Mouse (Mus musculus): ENCODE measurements around the gene Hexb. TPM values are rescaled to one million over a fixed set of nuclear protein-coding genes. Genes with fewer than 3 reads are reported as not detected.
A peak's percentile ranks its signal among the peaks of the same experiment; 100 is the strongest.
"Not testable (repeated sequence)": the region's sequence is repeated elsewhere in the genome, so short reads cannot be mapped to it uniquely, and the experiment has no call there.

Hexb gene
- polyA plus RNA-seq, 1 experiment from 2014 or later = 23.6 TPM

DNA sequence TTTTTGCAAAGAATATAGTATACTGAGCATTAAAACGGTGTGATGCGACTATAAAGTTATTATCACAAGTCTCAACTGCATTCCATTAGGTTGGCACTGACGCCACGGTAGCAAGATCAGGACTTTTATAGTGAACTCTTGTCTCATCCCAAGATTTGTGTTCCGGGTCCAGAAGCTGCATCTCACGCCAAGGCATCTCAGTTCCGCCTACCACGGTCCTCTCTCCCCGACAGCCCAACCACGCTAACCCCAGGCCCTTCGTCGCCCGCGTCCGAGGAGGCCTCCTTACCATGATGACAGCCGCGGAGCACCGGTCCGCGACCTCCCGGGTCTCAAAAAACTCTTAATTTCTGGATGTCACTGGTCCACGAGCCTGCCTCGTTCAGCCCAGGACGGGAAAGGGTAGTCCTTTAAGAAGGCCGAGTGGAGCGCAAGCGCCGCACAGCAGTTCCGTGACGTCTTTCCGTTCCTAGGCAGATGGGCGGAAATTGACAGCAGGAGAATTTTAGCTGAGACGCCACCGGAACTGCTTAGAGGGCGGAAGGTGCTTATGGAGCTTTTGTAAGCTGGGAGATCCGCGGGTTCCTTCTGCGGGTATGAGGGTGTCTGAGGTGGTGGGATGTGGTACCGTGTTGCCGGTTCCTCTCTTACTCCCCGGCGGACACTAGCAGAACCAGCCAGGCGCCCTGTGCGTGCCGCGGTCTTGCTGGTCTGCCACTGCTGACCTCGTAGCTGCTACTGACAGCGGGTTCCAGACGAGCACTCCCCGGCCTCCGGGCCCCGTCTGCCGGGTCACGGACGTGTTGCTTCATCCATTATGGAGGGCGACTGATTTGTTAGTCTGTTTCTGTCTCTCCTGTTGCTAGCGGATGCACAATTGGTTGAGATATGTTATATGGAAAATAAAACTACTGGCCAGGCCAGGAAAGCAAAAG is 60.4 kb downstream of the Hexb start, which contains the start of the genes Gfm2 and Nsa2:
TSS of gene Gfm2 (plus strand) at position 472 of the 935 bp plus-strand sequence.
TSS of gene Nsa2 (minus strand) at position 472 of the 935 bp plus-strand sequence.
- no peaks in the 10 kb centered on the region for H3K4me1 ChIP-seq (ENCODE audit: insufficient read depth, low read depth, low read length)
- DNase-seq (ENCODE audit: low spot score) (peak; percentile 98), ATAC-seq (peak; percentile 98)
- peak within 1 kb of the TSS; percentile 64 for H3K4me3 ChIP-seq (ENCODE audit: low read depth, low read length)
- H3K27ac ChIP-seq (ENCODE audit: low read length) = peak within 1 kb of the TSS; percentile 82
- WGBS = under 1% methylated on average over 57 of the region's 57 CpGs
- no peak for TF ChIP-seq EP300 (IDR thresholded peaks at IDR 0.05)
- TF ChIP-seq CTCF (IDR thresholded peaks at IDR 0.05) = no peak
- H3K4me2 ChIP-seq (replicated peaks; ENCODE audit: low read depth, low read length) = peak within 1 kb of the TSS; percentile 61
- H3K36me3 ChIP-seq (ENCODE audit: insufficient read depth, low read length) = peaks cover 9% of the 10 kb centered on the region; the same call in 1 of the 2 replicates
- H3K9me3 ChIP-seq (ENCODE audit: low read length) = no peaks in the 10 kb centered on the region
- peak within 1 kb of the TSS; percentile 69 for H3K9ac ChIP-seq (replicated peaks; ENCODE audit: low read depth)
- H3K27me3 ChIP-seq (replicated peaks; ENCODE audit: insufficient read depth, low read length) = no peaks in the 10 kb centered on the region

DNA sequence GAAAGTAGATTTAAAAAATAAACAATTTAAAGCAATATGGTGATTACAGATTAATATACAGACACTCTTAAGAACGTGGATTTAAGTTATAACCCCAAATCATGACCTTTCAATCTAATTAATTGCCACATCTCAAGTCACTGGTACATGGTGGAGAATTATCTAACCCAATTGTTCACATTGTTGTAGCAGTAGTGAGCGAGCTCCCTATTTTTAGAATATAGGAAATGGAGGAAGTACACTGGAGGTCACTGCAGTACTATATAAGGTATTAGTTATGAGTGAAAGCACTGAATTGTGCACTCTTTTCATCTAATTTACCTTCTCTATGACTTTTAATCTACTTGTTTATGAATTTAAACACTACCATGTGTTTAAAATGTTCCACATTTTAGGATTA is 67.7 kb downstream of the Hexb start:
- not testable (repeated sequence) for ATAC-seq; H3K4me1 ChIP-seq (ENCODE audit: insufficient read depth, low read depth, low read length); H3K4me2 ChIP-seq (replicated peaks; ENCODE audit: low read depth, low read length); H3K36me3 ChIP-seq (ENCODE audit: insufficient read depth, low read length); H3K9me3 ChIP-seq (ENCODE audit: low read length); H3K27me3 ChIP-seq (replicated peaks; ENCODE audit: insufficient read depth, low read length); DNase-seq (ENCODE audit: low spot score); H3K4me3 ChIP-seq (ENCODE audit: low read depth, low read length); H3K27ac ChIP-seq (ENCODE audit: low read length); H3K9ac ChIP-seq (replicated peaks; ENCODE audit: low read depth)
- WGBS = no CpG with 5 or more reads among the region's 2 CpGs

DNA sequence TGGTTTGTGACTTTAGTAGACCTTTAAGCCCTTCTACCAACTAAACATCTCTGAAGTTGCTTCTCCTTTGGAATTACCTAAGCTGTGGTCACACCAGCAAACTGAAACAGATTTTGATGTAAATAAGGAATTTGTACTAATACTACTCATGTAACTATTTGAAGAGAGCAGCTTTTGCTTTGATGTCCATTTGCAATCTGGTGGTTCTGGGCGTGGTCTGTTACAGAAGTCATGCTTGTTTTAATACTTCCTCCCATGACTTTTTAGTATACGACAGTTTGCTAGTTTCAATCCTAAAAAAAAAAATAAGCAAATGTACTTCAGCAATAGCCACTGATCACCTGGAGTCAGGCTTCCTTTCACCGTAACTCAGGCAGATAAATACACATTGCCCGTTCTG is 68.5 kb downstream of the Hexb start:
- H3K27ac ChIP-seq (ENCODE audit: low read length); DNase-seq (ENCODE audit: low spot score); ATAC-seq; H3K4me3 ChIP-seq (ENCODE audit: low read depth, low read length); H3K4me1 ChIP-seq (ENCODE audit: insufficient read depth, low read depth, low read length); H3K36me3 ChIP-seq (ENCODE audit: insufficient read depth, low read length); H3K9me3 ChIP-seq (ENCODE audit: low read length); H3K9ac ChIP-seq (replicated peaks; ENCODE audit: low read depth); H3K4me2 ChIP-seq (replicated peaks; ENCODE audit: low read depth, low read length); H3K27me3 ChIP-seq (replicated peaks; ENCODE audit: insufficient read depth, low read length): not testable (repeated sequence)
- 82% methylated on average over 2 of the region's 4 CpGs for WGBS

Other genes starting within 250 kb of the Hexb start
- gene 1700029F12Rik, start 164.0 kb downstream of the Hexb start, polyA plus RNA-seq (2015; fragmentation: Nextera tagmentation; extraction: Ambion mirVana) = not detected in 2 replicates
- 0.21 and 0.24 TPM in 2 replicates for gene Fam169a, start 131.1 kb downstream of the Hexb start, polyA plus RNA-seq (2015; fragmentation: Nextera tagmentation; extraction: Ambion mirVana)
- 6.0 and 6.3 TPM in 2 replicates for gene Gm6169, start 99.1 kb downstream of the Hexb start, polyA plus RNA-seq (2015; fragmentation: Nextera tagmentation; extraction: Ambion mirVana)
- 11.1 and 11.9 TPM in 2 replicates for gene Gfm2, start 60.4 kb downstream of the Hexb start, polyA plus RNA-seq (2015; fragmentation: Nextera tagmentation; extraction: Ambion mirVana)
- gene Nsa2, start 60.4 kb downstream of the Hexb start, polyA plus RNA-seq (2015; fragmentation: Nextera tagmentation; extraction: Ambion mirVana) = 43.9 and 47.3 TPM in 2 replicates
- gene Enc1, start 42.7 kb upstream of the Hexb start, polyA plus RNA-seq (2015; fragmentation: Nextera tagmentation; extraction: Ambion mirVana) = 2.6 and 4.0 TPM in 2 replicates